Mouse (Mus musculus) heart, embryonic 14.5 days (tissue): ENCODE results near the gene Man1a. TPM values are rescaled to one million over a fixed set of nuclear protein-coding genes. Genes with fewer than 3 reads are reported as not detected.

Experiments
- ATAC-seq: fragments of 200-750 bp; cut with Nextera tagmentation; 2 replicates; pipeline ENCODE4 v1.8.0; 2017; ENCODE audit warnings: low read depth, moderate TSS enrichment; ENCODE audit not compliant: insufficient number of reproducible peaks, insufficient read depth, low FRiP score
- H3K27ac ChIP-seq, 2 experiments: fragments of 200-500 bp in 1 of 2; fragments of 300-500 bp in 1 of 2; sonication (generic) in 1 of 2; replicated peaks in 1 of 2; 2 replicates each; pipeline ENCODE4 v1.5.1; 2012 to 2014; ENCODE audit warnings: low read depth in 2 of 2, low read length in 2 of 2, control low read depth in 1 of 2, mild to moderate bottlenecking in 1 of 2, mixed read lengths in 1 of 2; ENCODE audit not compliant: control insufficient read depth in 1 of 2, insufficient read depth in 1 of 2
- H3K27me3 ChIP-seq: fragments of 300-500 bp; sonication (generic); 2 replicates; pipeline ENCODE4 v1.6.1; 2014; ENCODE audit warnings: mild to moderate bottlenecking, low read length, control low read depth; ENCODE audit not compliant: control insufficient read depth, insufficient read depth
- H3K36me3 ChIP-seq: fragments of 300-500 bp; sonication (generic); 2 replicates; pipeline ENCODE4 v1.6.1; 2014; ENCODE audit warnings: mild to moderate bottlenecking, control low read depth, low read length, mixed read lengths; ENCODE audit not compliant: control insufficient read depth, insufficient read depth
- H3K4me1 ChIP-seq, 2 experiments: fragments of 200-500 bp in 1 of 2; fragments of 300-500 bp in 1 of 2; sonication (generic) in 1 of 2; 2 replicates each; pipeline ENCODE4 v1.6.1; 2012 to 2014; ENCODE audit warnings: low read length in 2 of 2, control low read depth in 1 of 2, mixed read lengths in 1 of 2; ENCODE audit not compliant: control insufficient read depth in 2 of 2, insufficient read depth in 2 of 2
- H3K4me2 ChIP-seq: fragments of 300-500 bp; sonication (generic); 2 replicates; pipeline ENCODE4 v1.6.1; 2014; ENCODE audit warnings: mild to moderate bottlenecking, low read length
- H3K4me3 ChIP-seq, 2 experiments: fragments of 200-500 bp in 1 of 2; fragments of 300-500 bp in 1 of 2; sonication (generic) in 1 of 2; 2 replicates each; pipeline ENCODE4 v1.5.1; 2012 to 2014; ENCODE audit warnings: low read length in 2 of 2, mild to moderate bottlenecking in 2 of 2, control low read depth in 1 of 2, low read depth in 1 of 2, moderate library complexity in 1 of 2; ENCODE audit not compliant: control insufficient read depth in 1 of 2, insufficient read depth in 1 of 2
- H3K9ac ChIP-seq: fragments of 300-500 bp; sonication (generic); 2 replicates; pipeline ENCODE4 v1.6.1; 2014; ENCODE audit warnings: mild to moderate bottlenecking, low read length
- H3K9me3 ChIP-seq: fragments of 300-500 bp; sonication (generic); 2 replicates; pipeline ENCODE4 v1.6.1; 2016; ENCODE audit warnings: low read length, control low read depth; ENCODE audit not compliant: control insufficient read depth
- WGBS: fragments of 180-500 bp; shearing (Covaris S2); extraction: QIAGEN DNeasy Blood & Tissue Kit; methylation state at CpG from one replicate; pipeline ENCODE4 v1.1.7; 2014; 5-methylcytosine and 5-hydroxymethylcytosine counted together
- polyA plus RNA-seq: library from polyadenylated mRNA; unstranded; fragments of >200 nt; fragmentation: Nextera tagmentation; extraction: Ambion mirVana; gene quantifications from 2 replicates; pipeline ENCODE4 v1.2.1, GENCODE M21; 2014

The Man1a gene
- polyA plus RNA-seq, 1 experiment from 2014 or later: 8.1 TPM

- Histone ChIP-seq H3K4me3 (no peak overlapping the region), H3K4me2 (no peak overlapping the region), H3K9ac (no peak overlapping the region), H3K27ac (no peak overlapping the region), H3K9me3 (no peaks in the 10 kb centered on the region), H3K27me3 (no peaks in the 10 kb centered on the region), H3K36me3 (no peaks in the 10 kb centered on the region), H3K4me1 (no peaks in the 10 kb centered on the region; a peak in 1 of 4 replicates)
- 87% methylated on average over 11 of the region's 11 CpGs for WGBS
- no peak for ATAC-seq
These were observed 63.1 kb downstream of the Man1a start for GRCm38 (mm10) chr10:54013143-54013791.

- H3K4me1 ChIP-seq: no peaks in the 10 kb centered on the region
- ATAC-seq: no peak
These were observed 67.3 kb downstream of the Man1a start for GRCm38 (mm10) chr10:54009154-54009553.

DNA sequence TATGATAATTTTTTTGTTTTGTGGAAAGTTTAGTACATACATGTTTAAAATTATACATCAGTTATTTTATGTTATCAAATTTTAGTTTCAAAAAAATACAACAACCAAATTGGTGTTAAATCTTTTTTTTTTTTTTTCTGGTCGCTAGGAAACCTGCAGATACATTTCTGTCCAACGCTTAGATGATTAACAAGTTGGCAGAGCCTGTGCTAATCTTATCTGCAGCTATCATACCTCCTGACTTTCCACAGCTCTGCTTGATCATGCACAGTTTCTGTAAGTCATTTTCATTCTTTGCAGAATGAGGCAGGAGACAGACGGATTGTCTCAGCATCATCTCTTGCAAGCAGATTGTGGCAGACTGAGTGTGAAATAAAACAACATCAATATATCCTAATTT lies 69.5 kb downstream of the Man1a start:
- Histone ChIP-seq H3K27ac (no peak overlapping the region), H3K4me2 (no peak overlapping the region), H3K36me3 (no peaks in the 10 kb centered on the region), H3K27me3 (no peaks in the 10 kb centered on the region), H3K9ac (no peak overlapping the region), H3K4me1 (no peaks in the 10 kb centered on the region), H3K4me3 (no peak overlapping the region), H3K9me3 (no peaks in the 10 kb centered on the region)
- 31% methylated on average over 3 of the region's 3 CpGs for WGBS
- no peak for ATAC-seq

More at GRCm38 (mm10) chr10:54009154-54009553, 67.3 kb downstream of the Man1a start:
- Histone ChIP-seq H3K4me2 (no peak overlapping the region), H3K36me3 (no peaks in the 10 kb centered on the region), H3K4me3 (no peak overlapping the region), H3K9me3 (no peaks in the 10 kb centered on the region), H3K27ac (no peak overlapping the region), H3K27me3 (no peaks in the 10 kb centered on the region), H3K9ac (no peak overlapping the region)
- 70% methylated on average over 6 of the region's 6 CpGs for WGBS

DNA sequence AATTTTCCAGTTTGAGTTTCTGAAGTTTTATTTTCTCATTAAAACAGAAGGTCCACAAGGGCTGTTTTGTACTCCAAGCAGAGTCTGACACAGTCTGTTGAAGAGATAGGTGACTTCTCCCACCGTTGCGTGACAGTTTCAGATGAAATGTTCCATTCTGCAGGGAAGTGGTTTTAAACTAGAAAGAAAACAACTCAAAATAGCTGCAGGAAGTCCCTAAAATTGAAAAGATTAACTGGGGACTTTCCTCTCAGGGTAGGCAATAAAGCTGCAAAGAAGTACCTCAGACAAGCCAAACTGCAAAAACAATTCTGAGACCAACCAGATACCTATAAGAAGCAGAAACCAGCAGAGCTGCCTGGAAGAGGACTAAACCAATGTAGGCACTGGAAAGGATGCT lies 70.6 kb downstream of the Man1a start:
- H3K27ac ChIP-seq: no peak overlapping the region
- no peak overlapping the region for H3K9ac ChIP-seq
- H3K4me1 ChIP-seq: no peaks in the 10 kb centered on the region
- H3K36me3 ChIP-seq: no peaks in the 10 kb centered on the region
- 80% methylated on average over 2 of the region's 2 CpGs for WGBS
- ATAC-seq: no peak
- no peaks in the 10 kb centered on the region for H3K27me3 ChIP-seq
- H3K4me3 ChIP-seq: no peak overlapping the region
- no peak overlapping the region for H3K4me2 ChIP-seq
- no peaks in the 10 kb centered on the region for H3K9me3 ChIP-seq

- 92% methylated on average over 2 of the region's 2 CpGs for WGBS
- H3K4me2 ChIP-seq: no peak overlapping the region
- H3K9me3 ChIP-seq: no peaks in the 10 kb centered on the region
- H3K36me3 ChIP-seq: no peaks in the 10 kb centered on the region
- ATAC-seq: no peak
- H3K27me3 ChIP-seq: no peaks in the 10 kb centered on the region
- H3K4me1 ChIP-seq: no peaks in the 10 kb centered on the region
- H3K9ac ChIP-seq: no peak overlapping the region
- no peak overlapping the region for H3K27ac ChIP-seq
- no peak overlapping the region for H3K4me3 ChIP-seq
These were observed 73.5 kb downstream of the Man1a start for GRCm38 (mm10) chr10:54002936-54003335.

- no peak for ATAC-seq
- WGBS: 97% methylated on average over 13 of the region's 13 CpGs
- H3K4me2 ChIP-seq: no peak overlapping the region
- H3K27me3 ChIP-seq: no peaks in the 10 kb centered on the region
- no peak overlapping the region for H3K9ac ChIP-seq
- no peaks in the 10 kb centered on the region for H3K9me3 ChIP-seq
- peaks cover 0 to 3% of the 10 kb centered on the region in 2 experiments; a peak in 1 of 4 replicates for H3K4me1 ChIP-seq
- no peak overlapping the region for H3K27ac ChIP-seq
- no peaks in the 10 kb centered on the region for H3K36me3 ChIP-seq
- no peak overlapping the region for H3K4me3 ChIP-seq
These were observed 79.1 kb downstream of the Man1a start for GRCm38 (mm10) chr10:53997301-53997700.

DNA sequence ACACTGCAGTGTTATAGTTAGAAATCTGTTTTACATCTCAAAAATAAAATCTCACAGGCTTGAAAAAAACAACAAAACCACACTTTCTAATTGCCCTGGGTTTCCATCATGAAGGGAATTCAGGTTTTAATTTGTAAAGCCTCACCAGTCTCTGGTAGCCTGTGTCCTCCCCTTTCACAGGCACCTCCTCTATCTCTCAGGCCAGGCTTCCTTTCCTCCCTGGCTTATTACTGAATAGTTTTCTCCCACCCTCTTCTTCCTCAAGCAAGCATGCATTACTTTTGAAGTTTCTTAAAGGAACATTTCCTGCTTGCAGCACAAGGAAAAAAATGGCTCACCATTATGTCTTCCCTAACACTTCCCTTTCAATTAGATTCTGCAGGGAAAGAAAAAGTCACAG lies 80.2 kb downstream of the Man1a start:
- H3K9ac ChIP-seq: no peak overlapping the region
- no peaks in the 10 kb centered on the region for H3K27me3 ChIP-seq
- no peaks in the 10 kb centered on the region for H3K9me3 ChIP-seq
- H3K4me1 ChIP-seq: peaks cover 0 to 3% of the 10 kb centered on the region in 2 experiments; a peak in 1 of 4 replicates
- no peak overlapping the region for H3K27ac ChIP-seq
- H3K36me3 ChIP-seq: no peaks in the 10 kb centered on the region
- no peak overlapping the region for H3K4me2 ChIP-seq
- H3K4me3 ChIP-seq: no peak overlapping the region
- ATAC-seq: no peak

DNA sequence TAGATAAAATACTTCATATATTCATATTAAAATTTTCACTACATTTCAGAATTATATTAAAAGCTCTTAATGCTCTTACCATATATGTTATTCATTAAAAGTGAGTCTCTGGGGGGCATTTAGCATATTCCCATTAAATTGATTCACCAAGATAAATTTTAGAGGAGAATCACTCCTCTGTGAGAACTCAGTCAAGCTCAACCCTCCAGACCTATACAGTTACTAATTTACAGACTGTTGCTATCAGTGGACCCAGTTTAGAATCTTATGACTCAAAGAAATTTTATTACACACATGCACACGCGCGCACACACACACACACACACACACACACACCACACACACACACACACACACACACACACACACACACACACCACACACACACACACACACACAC lies 81.8 kb downstream of the Man1a start:
- H3K9ac ChIP-seq: no peak overlapping the region
- H3K4me3 ChIP-seq: no peak overlapping the region
- no peak overlapping the region for H3K4me2 ChIP-seq
- 100% methylated on average over 3 of the region's 3 CpGs for WGBS
- H3K27ac ChIP-seq: no peak overlapping the region
- no peaks in the 10 kb centered on the region for H3K9me3 ChIP-seq
- H3K4me1 ChIP-seq: peaks cover 0 to 3% of the 10 kb centered on the region in 2 experiments; a peak in 1 of 4 replicates
- no peak for ATAC-seq
- no peaks in the 10 kb centered on the region for H3K27me3 ChIP-seq
- no peaks in the 10 kb centered on the region for H3K36me3 ChIP-seq
